Mouse (Mus musculus): Measurements from ENCODE around the gene Tbc1d8.

Tbc1d8 gene

GRCm38 (mm10) chr1:39477064-39477463 lies 1.5 kb downstream of the Tbc1d8 start:
- no peak for DNase-seq

- DNase-seq = no peak
Measured at GRCm38 (mm10) chr1:39476341-39476740, 2.2 kb downstream of the Tbc1d8 start.

DNA sequence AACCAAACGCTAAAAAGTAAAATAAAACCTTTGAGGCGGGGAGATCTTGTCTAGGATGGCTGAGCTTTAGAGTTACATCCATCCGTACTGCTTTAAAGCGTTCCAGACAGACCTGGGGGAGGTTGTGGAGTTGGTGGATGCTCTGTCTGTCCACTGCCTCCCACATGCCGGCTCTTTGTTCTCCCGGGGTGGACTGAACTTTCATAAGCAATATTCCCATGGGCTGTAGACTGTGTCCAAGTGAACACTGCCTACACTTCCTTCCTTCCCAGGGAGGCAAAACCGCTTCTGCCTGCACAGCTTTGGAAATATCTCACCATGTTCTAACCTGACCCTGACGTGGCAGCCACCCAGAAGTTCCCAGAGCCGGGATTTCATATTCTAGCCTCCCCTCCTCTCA lies 4.0 kb downstream of the Tbc1d8 start:
- no peak for DNase-seq

DNA sequence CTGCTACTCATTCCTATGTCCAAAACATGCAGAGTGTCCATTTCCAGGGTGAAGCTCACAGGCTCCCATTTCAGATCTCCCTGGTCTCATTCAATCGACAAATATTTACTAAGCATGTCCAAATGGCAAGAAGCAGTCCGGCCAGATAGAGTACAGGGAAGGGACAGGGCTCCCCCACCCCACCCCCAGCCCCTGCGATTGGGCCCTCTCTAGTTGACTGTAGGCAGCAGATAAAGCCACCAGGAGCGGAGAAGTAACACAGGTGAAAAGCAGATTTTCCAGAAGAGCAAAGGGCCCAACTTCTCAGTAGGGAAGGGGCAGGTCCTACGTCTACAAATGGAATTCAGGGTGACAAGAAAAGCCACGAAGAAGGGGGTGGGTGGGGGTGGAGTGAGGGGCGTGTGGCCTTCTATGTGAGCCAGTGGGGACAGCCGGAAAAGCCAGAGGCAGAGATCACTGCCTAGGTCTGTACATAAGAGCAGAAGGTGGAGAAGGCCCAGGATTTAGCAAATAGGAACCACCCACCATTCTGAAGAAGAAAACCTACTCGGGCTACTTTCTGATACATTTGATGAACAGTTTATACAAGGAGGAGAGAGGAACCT lies 7.2 kb downstream of the Tbc1d8 start:
- DNase-seq = no peak

DNA sequence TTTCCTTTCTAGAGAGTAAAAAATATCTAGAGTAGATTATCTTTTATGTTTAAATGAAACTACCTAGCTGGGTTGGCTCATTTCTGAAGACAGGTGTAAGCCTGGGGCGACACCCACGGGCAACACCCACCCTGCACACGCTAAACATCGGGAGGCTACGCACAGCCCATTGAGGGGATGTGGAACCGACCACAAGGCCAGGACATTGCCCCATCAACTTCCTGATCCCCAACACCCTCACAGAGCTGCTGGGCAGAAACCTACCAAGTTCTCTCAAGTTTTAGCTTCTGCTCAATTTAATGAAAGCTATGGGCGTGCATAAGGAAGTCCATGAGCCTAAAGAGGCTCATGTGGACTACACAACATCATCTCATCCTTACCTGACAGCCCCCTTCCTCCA lies 9.6 kb downstream of the Tbc1d8 start:
- DNase-seq = no peak

DNA sequence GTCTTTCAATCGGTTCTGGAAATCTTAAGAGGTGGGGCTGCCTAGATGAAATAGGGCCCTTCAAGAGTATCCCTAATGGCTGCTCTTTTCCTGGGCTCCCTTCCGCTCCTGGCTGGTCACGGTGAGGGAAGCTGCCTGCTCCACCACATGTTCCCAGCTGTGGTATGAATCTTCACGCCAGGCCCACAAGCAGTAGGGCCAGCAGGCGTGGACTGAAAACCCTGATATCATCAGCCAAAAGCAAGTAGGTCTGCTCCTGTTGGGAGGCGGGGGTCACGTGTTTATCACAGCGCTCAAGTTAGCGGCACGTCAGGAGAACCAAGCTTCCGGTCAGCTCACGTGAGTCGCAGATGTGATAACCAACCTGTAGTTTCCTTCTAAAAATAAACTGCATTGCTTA lies 12.0 kb downstream of the Tbc1d8 start:
- DNase-seq = no peak

DNA sequence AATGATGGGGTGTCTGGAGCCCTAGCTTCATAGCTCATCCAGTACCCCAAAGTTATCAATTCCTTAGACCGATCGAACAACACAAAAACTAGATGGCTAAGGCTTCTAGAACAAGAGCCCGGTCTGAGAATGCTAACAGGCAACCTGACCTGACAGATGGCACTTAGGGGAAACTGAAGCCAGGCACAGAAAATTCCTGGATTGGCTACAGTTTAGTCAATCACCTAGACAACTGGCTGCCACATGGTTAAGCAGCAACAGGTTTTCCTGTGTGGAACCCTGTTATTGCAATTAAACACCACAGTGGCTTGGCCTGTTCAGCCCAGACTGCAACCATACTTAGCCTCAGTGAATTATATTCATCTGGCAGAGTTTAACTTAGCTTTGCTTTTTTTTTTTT lies 13.8 kb downstream of the Tbc1d8 start:
- peak; percentile 71 for DNase-seq

DNA sequence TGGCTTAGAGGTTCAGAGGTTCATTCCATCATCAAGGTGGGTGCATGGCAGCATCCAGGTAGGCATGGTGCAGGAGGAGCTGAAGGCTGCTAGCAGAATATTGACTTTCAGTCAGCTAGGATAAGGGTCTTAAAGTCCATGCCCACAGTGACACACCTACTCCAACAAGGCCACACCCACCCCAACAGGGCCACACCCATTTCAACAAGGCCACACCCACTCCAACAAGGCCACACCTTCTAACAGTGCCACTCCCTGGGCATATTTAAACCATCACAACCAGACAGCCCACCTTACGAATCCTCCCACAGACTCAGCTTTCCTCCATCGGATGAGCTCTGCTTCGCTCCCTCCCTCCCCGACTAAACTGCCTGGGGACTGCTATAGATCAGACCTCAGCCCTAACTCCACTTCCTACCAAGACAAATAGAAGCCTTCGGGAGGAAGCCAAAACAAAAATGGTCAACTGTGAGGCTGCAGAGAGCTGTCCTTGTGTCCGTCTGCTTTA lies 15.6 kb downstream of the Tbc1d8 start:
- DNase-seq = peak; percentile 45

DNA sequence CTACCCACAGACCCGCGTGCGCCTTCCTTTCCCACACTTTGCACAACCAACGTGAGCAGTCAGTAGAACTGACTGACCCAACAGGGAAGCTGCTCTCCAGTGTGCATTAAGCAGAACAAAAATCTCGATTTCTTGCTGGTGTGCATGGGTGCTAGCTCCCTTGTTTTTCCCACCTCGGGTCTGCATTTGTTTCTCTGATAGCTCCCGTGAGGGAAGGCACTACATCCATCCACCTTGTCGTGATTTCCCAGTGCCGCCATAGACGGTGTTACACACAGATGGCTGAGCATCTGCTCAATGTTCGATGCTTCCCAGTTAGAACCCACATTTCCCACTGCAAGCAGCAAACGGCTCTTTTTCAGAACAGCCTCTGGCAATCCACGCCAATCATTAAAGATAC lies 16.5 kb downstream of the Tbc1d8 start:
- DNase-seq = peak; percentile 29

DNA sequence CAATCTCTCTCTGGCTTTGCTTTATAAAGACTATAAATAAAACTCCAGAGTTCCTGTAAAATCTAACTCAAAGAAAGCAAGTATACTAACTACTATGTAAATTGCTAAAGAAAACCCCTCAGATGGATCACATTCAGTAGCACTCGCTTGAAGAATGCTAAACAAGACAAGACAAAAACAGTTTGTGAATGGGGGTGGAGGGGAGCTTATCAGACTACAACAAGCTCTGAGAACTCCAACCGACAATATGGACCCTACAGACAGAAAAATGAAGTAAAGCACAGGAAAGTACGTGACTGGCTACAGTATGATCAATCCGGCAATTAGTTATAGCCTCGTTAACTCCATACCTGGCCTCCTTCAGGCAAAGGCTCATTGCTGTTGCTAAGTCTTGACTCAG lies 18.1 kb downstream of the Tbc1d8 start:
- no peak for DNase-seq

DNA sequence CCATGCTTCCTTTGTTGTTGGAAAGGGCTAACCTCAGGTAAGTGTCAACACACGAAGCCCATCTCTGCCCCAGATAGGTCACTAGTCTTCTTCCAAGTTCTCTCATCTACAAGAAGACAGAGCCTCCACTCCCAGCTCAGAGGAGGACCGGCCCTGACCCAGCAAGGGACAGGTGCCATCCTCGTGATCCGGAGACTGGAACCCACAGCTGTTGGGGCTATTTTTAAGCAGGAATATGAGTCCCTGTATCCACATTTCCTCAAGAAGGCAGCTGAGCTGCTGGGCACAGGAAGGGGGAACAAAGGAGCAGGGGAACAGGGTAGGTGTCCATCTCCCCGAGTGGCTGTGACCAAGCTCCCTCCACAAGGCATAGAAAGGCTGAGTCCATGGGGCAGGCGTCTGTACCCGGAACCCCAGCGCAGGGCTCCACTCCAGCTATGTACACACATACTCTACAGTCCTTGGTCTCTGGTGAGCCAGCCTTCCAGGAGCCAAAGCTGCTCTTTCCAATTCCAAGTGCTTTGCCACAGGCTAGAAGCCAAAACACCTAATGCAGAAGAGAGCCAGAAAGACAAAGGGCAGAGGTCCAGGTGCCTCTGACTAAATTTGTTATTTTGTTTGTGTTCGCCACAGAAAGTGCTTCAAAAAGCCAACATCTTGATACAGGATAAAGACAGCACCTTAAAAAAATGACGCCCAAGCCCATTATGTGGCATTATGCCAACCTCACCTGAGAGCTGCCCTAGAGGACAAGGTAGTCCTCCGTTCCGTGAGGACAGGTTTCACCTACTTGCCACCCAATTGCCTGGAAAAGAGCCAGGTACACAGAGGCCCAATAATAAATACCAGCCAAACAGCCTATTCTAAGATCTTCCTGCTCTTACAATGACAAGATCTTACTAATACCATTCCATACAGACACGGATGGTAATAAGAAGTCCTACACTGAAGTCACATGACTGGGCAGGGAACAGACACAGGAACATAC lies 20.4 kb downstream of the Tbc1d8 start:
- peak; percentile 89 for DNase-seq

DNA sequence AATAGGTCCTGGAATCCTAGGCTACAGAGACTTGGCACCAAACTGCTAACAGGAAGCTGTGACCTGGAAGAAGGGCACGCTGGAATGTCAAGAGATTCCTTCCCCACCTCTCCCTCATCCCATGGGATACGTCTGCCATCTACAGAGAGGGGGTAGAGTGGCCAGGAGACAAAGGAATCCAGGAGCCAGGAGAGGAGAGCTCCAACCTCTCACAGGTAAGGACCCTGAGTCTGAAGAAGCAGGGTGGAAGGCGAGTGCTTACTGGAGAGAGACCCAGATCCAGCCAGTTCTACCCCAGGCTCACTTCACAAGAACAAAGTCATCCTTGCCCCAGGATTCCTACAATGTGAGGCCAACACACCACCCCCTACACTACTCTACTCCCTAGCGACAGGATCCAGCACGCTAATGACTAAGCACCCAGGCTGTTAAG lies 22.1 kb downstream of the Tbc1d8 start:
- peak; percentile 32 for DNase-seq

DNA sequence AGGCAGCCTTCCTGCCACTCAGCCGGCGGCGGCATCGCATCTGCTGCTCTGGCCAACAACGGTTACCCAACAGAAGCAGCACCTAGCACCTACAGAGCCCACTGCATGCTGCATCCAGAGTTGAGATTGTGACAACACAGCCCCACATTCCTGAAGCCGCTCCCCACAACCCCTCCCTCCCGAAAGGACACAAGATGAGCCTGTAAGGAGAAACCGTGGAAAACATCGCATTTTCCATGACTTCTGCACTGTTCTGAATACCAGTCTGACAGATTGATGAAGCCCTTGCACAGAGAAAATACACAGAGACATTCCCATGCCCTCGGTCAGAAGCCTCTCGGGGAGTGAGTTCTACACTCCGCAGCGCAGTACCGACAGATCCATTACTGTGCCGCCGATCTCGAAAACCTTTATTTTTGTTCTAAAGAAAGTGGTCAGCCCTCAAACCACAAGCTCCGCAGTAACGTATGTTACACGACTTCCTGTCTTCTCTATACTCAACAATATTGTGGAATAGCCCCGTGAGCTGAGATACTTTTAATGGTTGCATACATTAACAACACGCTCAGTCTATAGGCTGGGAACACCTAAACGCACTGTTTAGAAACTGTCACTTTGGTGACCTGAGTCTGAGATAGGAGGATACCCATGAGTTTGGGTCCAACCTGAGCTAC lies 23.1 kb downstream of the Tbc1d8 start:
- DNase-seq = peak; percentile 36

DNA sequence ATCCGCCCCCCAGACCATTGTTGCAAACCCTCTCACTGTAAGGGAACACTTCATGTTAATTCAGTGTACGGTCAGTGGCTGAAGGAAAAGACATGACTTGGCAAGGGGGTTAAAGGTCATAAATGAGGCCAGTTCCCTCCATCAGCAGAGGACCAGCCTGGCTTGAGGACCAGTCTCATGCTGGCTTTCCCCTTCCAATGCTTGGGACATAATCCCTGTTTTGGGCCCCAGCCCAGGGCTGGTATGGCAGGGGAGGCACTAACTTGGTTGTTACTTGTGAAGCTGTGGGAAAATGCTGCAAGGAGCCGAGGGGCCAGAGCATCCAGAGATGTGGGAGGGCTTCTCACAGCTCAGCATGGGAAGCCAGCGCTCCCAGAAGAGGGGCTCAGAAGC lies 23.8 kb downstream of the Tbc1d8 start:
- DNase-seq = peak; percentile 58

GRCm38 (mm10) chr1:39454108-39454782 lies 24.3 kb downstream of the Tbc1d8 start:
- peak; percentile 32 for DNase-seq

DNA sequence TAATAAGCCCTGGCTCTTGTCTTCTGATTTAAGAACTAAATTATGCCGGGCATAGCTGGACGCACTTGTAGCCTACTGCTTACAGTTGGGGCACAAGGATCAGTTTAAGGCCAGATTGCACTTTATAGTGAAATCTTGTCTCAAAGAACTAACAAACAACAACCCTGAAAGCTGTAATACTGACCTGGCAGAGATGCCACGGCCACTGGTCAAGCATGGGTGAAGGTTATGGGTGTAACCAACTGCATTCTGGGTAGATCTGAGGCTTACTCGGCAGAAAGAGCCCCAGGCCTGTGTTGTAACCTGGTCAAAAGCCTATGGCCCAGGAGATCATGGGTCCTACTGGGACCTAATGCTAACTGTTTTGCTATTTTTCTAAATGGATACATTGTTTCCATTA lies 26.4 kb downstream of the Tbc1d8 start:
- DNase-seq = no peak

GRCm38 (mm10) chr1:39450069-39450728 lies 28.4 kb downstream of the Tbc1d8 start:
- no peak for DNase-seq

- DNase-seq = no peak
Measured at GRCm38 (mm10) chr1:39449251-39449790, 29.2 kb downstream of the Tbc1d8 start.

DNA sequence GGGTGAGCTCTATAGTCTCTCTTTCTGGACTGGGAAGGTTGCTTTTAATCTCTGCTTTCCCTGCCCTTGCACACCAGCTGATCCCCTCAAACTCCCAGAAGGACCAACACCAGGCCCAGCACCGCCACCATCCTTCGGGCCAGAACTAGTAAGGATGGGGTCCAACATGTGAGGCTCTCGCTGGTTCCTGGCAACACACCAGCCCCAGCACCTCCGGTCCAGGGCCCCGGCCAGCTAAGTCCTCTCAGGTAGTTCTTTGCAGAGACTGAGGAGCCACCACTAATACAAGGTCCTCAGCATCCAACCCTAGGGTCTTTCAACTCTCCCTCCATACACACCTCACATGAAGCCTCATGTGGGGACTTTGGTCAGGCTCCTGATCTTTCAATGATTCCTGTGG lies 29.7 kb downstream of the Tbc1d8 start:
- no peak for DNase-seq

DNA sequence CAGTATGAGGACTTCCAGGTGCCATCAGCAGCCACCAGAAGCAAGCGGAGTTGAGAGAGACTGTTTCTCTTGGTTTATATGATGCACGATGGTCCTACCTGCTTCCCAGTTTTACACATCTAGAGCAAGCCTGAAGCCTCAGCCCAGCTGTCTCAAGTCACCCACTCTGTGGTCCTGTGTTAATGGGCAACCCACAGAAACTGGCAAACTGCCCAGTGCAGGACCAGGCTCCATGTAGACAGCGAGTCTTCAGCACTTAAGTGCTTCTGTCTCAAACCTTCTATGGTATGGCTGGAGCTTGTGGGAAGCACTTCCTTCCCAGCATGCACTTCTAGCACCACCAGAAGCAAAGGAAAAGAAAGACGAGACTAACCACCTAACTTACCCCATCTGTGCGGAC lies 30.3 kb downstream of the Tbc1d8 start:
- peak; percentile 42 for DNase-seq

- DNase-seq = peak; percentile 95
Measured at GRCm38 (mm10) chr1:39446178-39446577, 32.4 kb downstream of the Tbc1d8 start.

Data from cerebellum, adult 9-10 months (tissue).